Mouse (Mus musculus) spleen, adult 12 weeks (tissue): ENCODE measurements around the gene Mast1.
"Not testable (repeated sequence)": the region's sequence is repeated elsewhere in the genome, so short reads cannot be mapped to it uniquely, and the experiment has no call there.

Source experiments
- DNase-seq: peaks from one replicate; pipeline ENCODE4 v3.0.0; 2022; ENCODE audit warnings: low spot score

Gene Mast1

GRCm38 (mm10) chr8:84909162-84909767 is 27.9 kb downstream of the Mast1 start:
- no peak for DNase-seq

GRCm38 (mm10) chr8:84908421-84909161 is 28.6 kb downstream of the Mast1 start, which contains the start of gene Dnase2a:
Dnase2a (plus strand) TSS chr8:84908560.
- peak; percentile 94 for DNase-seq

GRCm38 (mm10) chr8:84907979-84908378 is 29.2 kb downstream of the Mast1 start:
- DNase-seq: not testable (repeated sequence)

- DNase-seq: no peak
These were observed 29.7 kb downstream of the Mast1 start for GRCm38 (mm10) chr8:84907493-84907892.

- DNase-seq: no peak
These were observed 30.1 kb downstream of the Mast1 start for GRCm38 (mm10) chr8:84907037-84907436.

- DNase-seq: no peak
These were observed 32.8 kb downstream of the Mast1 start for GRCm38 (mm10) chr8:84904351-84904750.

- DNase-seq: peak; percentile 83
These were observed 34.1 kb downstream of the Mast1 start for GRCm38 (mm10) chr8:84902920-84903661.

GRCm38 (mm10) chr8:84902367-84902919 is 34.7 kb downstream of the Mast1 start:
- no peak for DNase-seq

GRCm38 (mm10) chr8:84901752-84902151 is 35.4 kb downstream of the Mast1 start, which contains the start of gene Klf1:
Klf1 (plus strand) TSS chr8:84901928.
- peak; percentile 48 for DNase-seq

GRCm38 (mm10) chr8:84901071-84901470 is 36.1 kb downstream of the Mast1 start:
- peak; percentile 70 for DNase-seq

GRCm38 (mm10) chr8:84895963-84896362 is 41.2 kb downstream of the Mast1 start:
- DNase-seq: no peak

GRCm38 (mm10) chr8:84893709-84894134 is 43.4 kb downstream of the Mast1 start, which contains the start of gene Gcdh:
Gcdh (minus strand) TSS chr8:84893921.
- DNase-seq: peak; percentile 79

GRCm38 (mm10) chr8:84892993-84893708 is 44.0 kb downstream of the Mast1 start:
- no peak for DNase-seq

GRCm38 (mm10) chr8:84889141-84889540 is 48.0 kb downstream of the Mast1 start:
- DNase-seq: no peak

- DNase-seq: no peak
These were observed 48.9 kb downstream of the Mast1 start for GRCm38 (mm10) chr8:84888280-84888679.

GRCm38 (mm10) chr8:84884728-84885127 is 52.4 kb downstream of the Mast1 start:
- DNase-seq: no peak

- DNase-seq: no peak
These were observed 58.2 kb downstream of the Mast1 start for GRCm38 (mm10) chr8:84878915-84879314.

- DNase-seq: no peak
These were observed 59.7 kb downstream of the Mast1 start for GRCm38 (mm10) chr8:84877297-84878035.

GRCm38 (mm10) chr8:84874339-84874738 is 62.8 kb downstream of the Mast1 start:
- DNase-seq: no peak

- no peak for DNase-seq
These were observed 64.1 kb downstream of the Mast1 start for GRCm38 (mm10) chr8:84873016-84873415.
